Mouse (Mus musculus) heart, embryonic 13.5 days (tissue): Measurements from ENCODE around the gene Sgca. TPM values are rescaled to one million over a fixed set of nuclear protein-coding genes. Genes with fewer than 3 reads are reported as not detected.

Experiments
- polyA plus RNA-seq: library from polyadenylated mRNA; unstranded; fragments of >200 nt; fragmentation: Nextera tagmentation; extraction: Ambion mirVana; gene quantifications from 2 replicates; pipeline ENCODE4 v1.2.1, GENCODE M21; 2015

The Sgca gene
- polyA plus RNA-seq, 1 experiment from 2014 or later: 27.0 TPM

Other genes starting within 250 kb of the Sgca start
- gene Cdc34b, start 234.5 kb downstream of the Sgca start, polyA plus RNA-seq: 0.16 and 0.17 TPM in 2 replicates
- gene Tmem92, start 193.6 kb downstream of the Sgca start, polyA plus RNA-seq: not detected in 2 replicates
- gene Col1a1, start 40.1 kb downstream of the Sgca start, polyA plus RNA-seq: 415 and 595 TPM in 2 replicates
- gene Hils1, start 8.7 kb downstream of the Sgca start, polyA plus RNA-seq: 0.23 TPM in 1 of 2 replicates, not detected in the other
- gene Ppp1r9b, start 14.7 kb upstream of the Sgca start, polyA plus RNA-seq: 6.5 and 6.8 TPM in 2 replicates
- gene Samd14, start 33.6 kb upstream of the Sgca start, polyA plus RNA-seq: 11.6 and 11.7 TPM in 2 replicates
- 77.9 and 81.1 TPM in 2 replicates for gene Pdk2, start 65.0 kb upstream of the Sgca start, polyA plus RNA-seq
- 10.2 and 12.2 TPM in 2 replicates for gene Itga3, start 100.5 kb upstream of the Sgca start, polyA plus RNA-seq
- gene Dlx3, start 143.8 kb upstream of the Sgca start, polyA plus RNA-seq: 0.17 TPM in 1 of 2 replicates, not detected in the other
- gene Dlx4, start 169.9 kb upstream of the Sgca start, polyA plus RNA-seq: 0.06 and 0.08 TPM in 2 replicates